Mouse (Mus musculus): ENCODE data around the gene Cks1b. TPM values are rescaled to one million over a fixed set of nuclear protein-coding genes. Genes with fewer than 3 reads are reported as not detected.

Gene Cks1b
- total and polyA plus RNA-seq, 3 experiments = 177 to 438 (median 271) TPM

- Histone ChIP-seq H3K4me3 (ENCODE audit: control insufficient read depth in 1 of 2, insufficient read depth in 1 of 2, low read depth in 2 of 2, low read length in 2 of 2) (no peak overlapping the region), H3K79me2 (ENCODE audit: control insufficient read depth, insufficient read depth, low read length, poor library complexity) (no peaks in the 10 kb centered on the region), H3K36me3 (ENCODE audit: control insufficient read depth in 1 of 2, insufficient read depth in 2 of 2, low read length in 2 of 2) (peaks cover 0 to 12% of the 10 kb centered on the region in 2 experiments; a peak in 2 of 4 replicates), H3K9ac (ENCODE audit: control insufficient read depth, low read depth, low read length, poor library complexity, severe bottlenecking) (no peak overlapping the region), H3K27ac (ENCODE audit: control insufficient read depth, low read depth, low read length) (no peak overlapping the region), H3K4me1 (ENCODE audit: control insufficient read depth in 1 of 2, insufficient read depth in 2 of 2, low read length in 2 of 2) (peaks cover under 1 to 19% of the 10 kb centered on the region in 2 experiments), H3K27me3 (ENCODE audit: control insufficient read depth in 1 of 2, insufficient read depth in 2 of 2, low read length in 2 of 2) (no peaks in the 10 kb centered on the region), H3K9me3 (replicated peaks; ENCODE audit: insufficient read depth, low read length) (no peaks in the 10 kb centered on the region)
- no peak for TF ChIP-seq GABPA (IDR thresholded peaks at IDR 0.05; ENCODE audit: low read depth, low read length)
- TF ChIP-seq JUND (IDR thresholded peaks at IDR 0.05; ENCODE audit: low read depth, low read length) = no peak
- TF ChIP-seq RCOR1 (IDR thresholded peaks at IDR 0.05; ENCODE audit: low read depth, low read length) = no peak
- no peak for TF ChIP-seq MEF2A (IDR thresholded peaks at IDR 0.05; ENCODE audit: extremely low read depth, insufficient replicate concordance, low read depth, low read length, poor library complexity, severe bottlenecking)
- no peak for TF ChIP-seq UBTF (IDR thresholded peaks at IDR 0.05; ENCODE audit: borderline replicate concordance, insufficient read depth, low read depth, low read length)
- TF ChIP-seq ZC3H11A (IDR thresholded peaks at IDR 0.05; ENCODE audit: low read depth, low read length) = no peak
- no peak for TF ChIP-seq MAZ (IDR thresholded peaks at IDR 0.05; ENCODE audit: low read depth, low read length)
- TF ChIP-seq MXI1 (IDR thresholded peaks at IDR 0.05; ENCODE audit: low read depth, low read length) = no peak
- no peak for TF ChIP-seq ZKSCAN1 (IDR thresholded peaks at IDR 0.05; ENCODE audit: low read depth, low read length)
- no peak for TF ChIP-seq HCFC1 (IDR thresholded peaks at IDR 0.05; ENCODE audit: low read depth, low read length)
- TF ChIP-seq MAFK (IDR thresholded peaks at IDR 0.05; ENCODE audit: borderline replicate concordance, low read depth, low read length) = no peak
- TF ChIP-seq ELF1 (IDR thresholded peaks at IDR 0.05; ENCODE audit: low read depth, low read length) = no peak
- TF ChIP-seq NELFE (IDR thresholded peaks at IDR 0.05; ENCODE audit: low read depth, low read length) = no peak
- TF ChIP-seq USF2 (IDR thresholded peaks at IDR 0.05; ENCODE audit: borderline replicate concordance in 1 of 2, insufficient read depth in 1 of 2, low read depth in 1 of 2, low read length in 2 of 2) = no peak
- TF ChIP-seq NRF1 (IDR thresholded peaks at IDR 0.05; ENCODE audit: insufficient read depth, low read depth, low read length, poor library complexity, severe bottlenecking) = no peak
- TF ChIP-seq SIN3A (IDR thresholded peaks at IDR 0.05; ENCODE audit: low read length) = no peak
- TF ChIP-seq GATA1 (IDR thresholded peaks at IDR 0.05; ENCODE audit: low read depth, low read length) = no peak
- no peak for TF ChIP-seq MAX (IDR thresholded peaks at IDR 0.05; ENCODE audit: low read length)
- DNase-seq (ENCODE audit: low read depth, low spot score) = no peak
Observed at GRCm38 (mm10) chr3:89384331-89385076, 33.7 kb downstream of the Cks1b start.
